Mouse (Mus musculus) stomach, postnatal 0 days (tissue): ENCODE data around the gene Dock2. TPM values are rescaled to one million over a fixed set of nuclear protein-coding genes. Genes with fewer than 3 reads are reported as not detected.

Experiments
- ATAC-seq: fragments of 200-750 bp; cut with Nextera tagmentation; 2 replicates; pipeline ENCODE4 v1.8.0; 2017; ENCODE audit not compliant: low FRiP score, low TSS enrichment
- DNase-seq: peaks from one replicate; pipeline ENCODE4 v3.0.0-alpha.2; 2016; ENCODE audit warnings: low spot score
- H3K27ac ChIP-seq: fragments of 300-500 bp; sonication (generic); replicated peaks from 2 replicates; pipeline ENCODE4 v1.5.1; 2014; ENCODE audit warnings: mild to moderate bottlenecking, control low read depth
- H3K27me3 ChIP-seq: fragments of 300-500 bp; sonication (generic); 2 replicates; pipeline ENCODE4 v1.6.1; 2014; ENCODE audit warnings: low read length; ENCODE audit not compliant: control insufficient read depth, insufficient read depth
- H3K36me3 ChIP-seq: fragments of 300-500 bp; sonication (generic); 2 replicates; pipeline ENCODE4 v1.6.1; 2014; ENCODE audit warnings: low read length, mixed read lengths; ENCODE audit not compliant: control insufficient read depth, insufficient read depth
- H3K4me1 ChIP-seq: fragments of 300-500 bp; sonication (generic); replicated peaks from 2 replicates; pipeline ENCODE4 v1.6.1; 2014; ENCODE audit warnings: antibody characterized with exemption; ENCODE audit not compliant: control insufficient read depth, insufficient read depth
- H3K4me2 ChIP-seq: fragments of 300-500 bp; sonication (generic); replicated peaks from 2 replicates; pipeline ENCODE4 v1.6.1; 2014; ENCODE audit warnings: low read depth, mild to moderate bottlenecking, control low read depth, moderate library complexity
- H3K4me3 ChIP-seq: fragments of 300-500 bp; sonication (generic); 2 replicates; pipeline ENCODE4 v1.5.1; 2014; ENCODE audit warnings: low read depth, low read length, control low read depth
- H3K9ac ChIP-seq: fragments of 300-500 bp; sonication (generic); 2 replicates; pipeline ENCODE4 v1.6.1; 2014; ENCODE audit warnings: mild to moderate bottlenecking, low read length, control low read depth, mixed read lengths
- H3K9me3 ChIP-seq: fragments of 300-500 bp; sonication (generic); 2 replicates; pipeline ENCODE4 v1.6.1; 2016; ENCODE audit warnings: low read length; ENCODE audit not compliant: control insufficient read depth
- CTCF ChIP-seq: IDR thresholded peaks from 2 replicates; pipeline ENCODE4 v1.5.1; 2016; ENCODE audit warnings: antibody characterized with exemption, low read depth, mild to moderate bottlenecking, moderate library complexity
- EP300 ChIP-seq: optimal IDR thresholded peaks from 2 replicates; pipeline ENCODE3; 2016; ENCODE audit warnings: antibody characterized with exemption
- WGBS: fragments of 180-500 bp; shearing (Covaris S2); extraction: QIAGEN DNeasy Blood & Tissue Kit; methylation state at CpG from one replicate; pipeline ENCODE4 v1.1.7; 2014; 5-methylcytosine and 5-hydroxymethylcytosine counted together
- polyA plus RNA-seq: library from polyadenylated mRNA; unstranded; fragments of >200 nt; fragmentation: Nextera tagmentation; extraction: Ambion mirVana; gene quantifications from 2 replicates; pipeline ENCODE4 v1.2.1, GENCODE M21; 2015

Dock2 gene
- polyA plus RNA-seq, 1 experiment from 2014 or later: 1.0 TPM

- WGBS: 64% methylated on average over 13 of the region's 13 CpGs
- ATAC-seq: no peak
- TF ChIP-seq CTCF (no peak), EP300 (no peak)
Measured at GRCm38 (mm10) chr11:34284124-34284808, 499.4 kb downstream of the Dock2 start.

GRCm38 (mm10) chr11:34277047-34277445, 506.6 kb downstream of the Dock2 start:
- Histone ChIP-seq H3K4me3 (no peak overlapping the region), H3K9ac (no peak overlapping the region), H3K4me1 (no peaks in the 10 kb centered on the region), H3K9me3 (no peaks in the 10 kb centered on the region), H3K4me2 (no peak overlapping the region), H3K27me3 (no peaks in the 10 kb centered on the region), H3K27ac (no peak overlapping the region), H3K36me3 (no peaks in the 10 kb centered on the region)
- no peak for TF ChIP-seq EP300
- no peak for TF ChIP-seq CTCF
- 54% methylated on average over 3 of the region's 3 CpGs for WGBS
- ATAC-seq (no peak), DNase-seq (no peak)

More at GRCm38 (mm10) chr11:34284124-34284808, 499.4 kb downstream of the Dock2 start:
- no peak overlapping the region for H3K27ac ChIP-seq
- no peaks in the 10 kb centered on the region for H3K27me3 ChIP-seq
- H3K9ac ChIP-seq: no peak overlapping the region
- no peaks in the 10 kb centered on the region for H3K36me3 ChIP-seq
- H3K4me3 ChIP-seq: no peak overlapping the region
- no peak overlapping the region for H3K4me2 ChIP-seq
- DNase-seq: no peak
- no peaks in the 10 kb centered on the region for H3K4me1 ChIP-seq
- no peaks in the 10 kb centered on the region for H3K9me3 ChIP-seq

- DNase-seq: no peak
- Histone ChIP-seq H3K4me3 (no peak overlapping the region), H3K36me3 (no peaks in the 10 kb centered on the region), H3K9ac (no peak overlapping the region), H3K27me3 (no peaks in the 10 kb centered on the region), H3K4me1 (no peaks in the 10 kb centered on the region), H3K9me3 (no peaks in the 10 kb centered on the region), H3K27ac (no peak overlapping the region), H3K4me2 (no peak overlapping the region)
- TF ChIP-seq EP300 (no peak), CTCF (no peak)
- no peak for ATAC-seq
- 63% methylated on average over 14 of the region's 14 CpGs for WGBS
Measured at GRCm38 (mm10) chr11:34276363-34277046, 507.2 kb downstream of the Dock2 start.

DNA sequence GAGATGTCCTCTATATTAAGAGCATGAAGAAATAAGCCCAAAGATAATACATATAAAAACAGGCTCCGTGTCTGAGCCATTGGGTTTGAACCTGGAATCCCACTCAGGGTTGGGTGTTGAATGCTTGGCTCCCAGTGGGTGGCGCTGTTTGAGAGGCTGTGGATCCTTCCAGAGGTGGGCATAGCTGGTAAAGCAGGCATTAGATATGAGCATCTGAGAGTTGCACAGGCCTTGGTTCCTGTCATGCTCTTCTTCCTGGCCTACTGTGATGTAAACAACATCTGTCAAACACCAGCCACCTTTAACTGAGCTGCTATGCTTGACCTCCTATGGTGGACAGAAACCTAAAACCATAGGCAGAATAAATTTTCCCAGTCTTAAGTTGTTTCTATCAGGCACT, 507.8 kb downstream of the Dock2 start:
- ATAC-seq (no peak), DNase-seq (no peak)
- H3K27ac ChIP-seq: no peak overlapping the region
- H3K4me3 ChIP-seq: no peak overlapping the region
- H3K9me3 ChIP-seq: no peaks in the 10 kb centered on the region
- no peak overlapping the region for H3K4me2 ChIP-seq
- H3K27me3 ChIP-seq: no peaks in the 10 kb centered on the region
- 51% methylated on average over 2 of the region's 2 CpGs for WGBS
- H3K36me3 ChIP-seq: no peaks in the 10 kb centered on the region
- no peaks in the 10 kb centered on the region for H3K4me1 ChIP-seq
- no peak overlapping the region for H3K9ac ChIP-seq
- TF ChIP-seq EP300 (no peak), CTCF (peak; percentile 50)

DNA sequence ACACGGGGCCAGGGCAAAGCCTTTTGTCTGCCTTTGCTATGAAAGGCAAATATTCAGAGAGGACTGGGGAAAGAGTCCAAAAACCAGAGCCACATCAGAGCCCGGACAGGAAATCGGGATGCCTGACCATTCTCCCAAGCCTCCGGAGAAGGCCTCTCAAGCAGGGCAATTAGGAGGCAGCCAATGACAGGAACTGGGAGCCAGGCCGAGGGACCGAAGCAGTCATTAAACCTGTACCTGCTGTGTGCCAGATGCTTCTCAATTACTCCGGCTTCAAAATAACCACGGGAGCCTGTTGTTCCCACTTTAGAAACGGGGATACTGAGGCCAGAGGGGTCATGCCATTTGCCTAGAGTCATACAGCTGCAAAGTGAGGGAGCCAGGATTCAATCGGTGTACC, 511.7 kb downstream of the Dock2 start:
- 76% methylated on average over 10 of the region's 10 CpGs for WGBS
- H3K9ac ChIP-seq: no peak overlapping the region
- ATAC-seq (no peak), DNase-seq (no peak)
- TF ChIP-seq CTCF (no peak), EP300 (no peak)
- no peaks in the 10 kb centered on the region for H3K9me3 ChIP-seq
- no peaks in the 10 kb centered on the region for H3K36me3 ChIP-seq
- H3K4me1 ChIP-seq: no peaks in the 10 kb centered on the region
- H3K27ac ChIP-seq: no peak overlapping the region
- no peaks in the 10 kb centered on the region for H3K27me3 ChIP-seq
- H3K4me2 ChIP-seq: no peak overlapping the region
- H3K4me3 ChIP-seq: no peak overlapping the region

DNA sequence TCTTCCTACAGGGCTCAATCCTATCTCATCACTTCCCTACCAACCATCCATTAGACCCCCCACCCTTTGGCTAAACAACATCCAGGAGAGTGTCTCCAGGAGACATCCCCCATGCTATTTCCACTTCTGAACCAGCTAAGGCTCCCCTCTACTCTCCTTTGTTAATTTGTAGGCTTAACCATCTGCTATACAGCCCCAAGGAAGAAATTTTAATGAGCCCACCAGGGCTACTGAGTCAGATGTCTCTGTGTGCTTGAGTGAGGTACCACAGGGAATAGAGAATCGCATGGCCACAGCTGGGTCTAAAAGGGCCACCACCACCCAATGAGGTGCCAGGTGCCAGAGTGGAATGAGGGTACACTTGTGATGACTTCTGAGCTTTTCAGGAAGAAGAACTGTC, 519.6 kb downstream of the Dock2 start:
- no peak for TF ChIP-seq EP300
- no peak for TF ChIP-seq CTCF
- ATAC-seq (no peak), DNase-seq (no peak)
- no peaks in the 10 kb centered on the region for H3K27me3 ChIP-seq
- no peak overlapping the region for H3K9ac ChIP-seq
- H3K4me1 ChIP-seq: no peaks in the 10 kb centered on the region
- H3K9me3 ChIP-seq: no peaks in the 10 kb centered on the region
- H3K4me3 ChIP-seq: no peak overlapping the region
- WGBS: 100% methylated on average over 1 of the region's 1 CpGs
- H3K36me3 ChIP-seq: no peaks in the 10 kb centered on the region
- H3K27ac ChIP-seq: no peak overlapping the region
- no peak overlapping the region for H3K4me2 ChIP-seq
